Comparison of ENCODE assay signal across 10 mouse cellular contexts in genomic region chr3:136325783-136326182, GRCm38 (mm10). TPM values are rescaled to one million over a fixed set of nuclear protein-coding genes. Genes with fewer than 3 reads are reported as not detected.
DNase-seq lines count a peak whose midpoint lies in the region; ATAC-seq and TF ChIP-seq lines count a peak whose summit lies in the region.
"Had no signal": no experiment of that assay in that cellular context is flagged by ENCODE, and none has a peak within 500 bp of the region (broad histone marks: within the 10 kb centered on the region; RNA-seq: fewer than 3 reads in every experiment).

Bank1 (minus strand) TSS chr3:136326066.

- peak; percentile 42 for DNase-seq in kidney, adult 2 months
- peak; percentile 62 for DNase-seq in layer of hippocampus, adult 9-11 months

- H3K27ac ChIP-seq in kidney, adult 2 months (ENCODE audit: insufficient read depth, low read depth, low read length) = no peak within 1 kb of the TSS
- H3K27ac ChIP-seq in kidney, embryonic 15.5 days = no peak within 1 kb of the TSS
- H3K27ac ChIP-seq in bone marrow macrophage, adult 2 months (ENCODE audit: insufficient read depth, low read depth, low read length) = peak within 1 kb of the TSS; percentile 67
- no peak within 1 kb of the TSS for H3K27ac ChIP-seq in midbrain, embryonic 13.5 days
- no peak within 1 kb of the TSS for H3K27ac ChIP-seq in midbrain, embryonic 15.5 days
- H3K27ac ChIP-seq in forebrain, embryonic 15.5 days (replicated peaks) = no peak within 1 kb of the TSS
- H3K27ac ChIP-seq: embryonic facial prominence, embryonic 15.5 days; left cerebral cortex, adult 2 months had no signal

- no peak for TF ChIP-seq CTCF in kidney, adult 2 months (conservative IDR thresholded peaks at IDR 0.05; ENCODE audit: insufficient read depth, insufficient read length, low read depth, low read length)
- TF ChIP-seq CTCF in bone marrow macrophage, adult 2 months (IDR thresholded peaks at IDR 0.05; ENCODE audit: low read depth, low read length) = no peak; the same call in 1 of the 2 replicates

- H3K9me3 ChIP-seq in kidney, embryonic 15.5 days (replicated peaks) = no peaks in the 10 kb centered on the region
- no peaks in the 10 kb centered on the region for H3K9me3 ChIP-seq in midbrain, embryonic 13.5 days
- no peaks in the 10 kb centered on the region for H3K9me3 ChIP-seq in midbrain, embryonic 15.5 days
- H3K9me3 ChIP-seq in forebrain, embryonic 15.5 days = no peaks in the 10 kb centered on the region
- H3K9me3 ChIP-seq: embryonic facial prominence, embryonic 15.5 days had no signal

- no peak for ATAC-seq in kidney, embryonic 15.5 days (replicated peaks; ENCODE audit: low FRiP score)
- ATAC-seq in megakaryocyte progenitor cell, adult 5-6 weeks (replicated peaks; ENCODE audit: poor library complexity) = peak; percentile 99
- no peak for ATAC-seq in midbrain, embryonic 13.5 days
- ATAC-seq in midbrain, embryonic 15.5 days (replicated peaks) = no peak
- no peak for ATAC-seq in forebrain, embryonic 15.5 days (replicated peaks)

- no peaks in the 10 kb centered on the region; the same call in 1 of the 2 replicates for H3K27me3 ChIP-seq in kidney, adult 2 months (replicated peaks; ENCODE audit: control insufficient read depth, insufficient read depth, low read length)
- no peaks in the 10 kb centered on the region for H3K27me3 ChIP-seq in kidney, embryonic 15.5 days
- H3K27me3 ChIP-seq in midbrain, embryonic 13.5 days = no peaks in the 10 kb centered on the region
- H3K27me3 ChIP-seq in midbrain, embryonic 15.5 days (replicated peaks) = no peaks in the 10 kb centered on the region
- H3K27me3 ChIP-seq in forebrain, embryonic 15.5 days = no peaks in the 10 kb centered on the region
- H3K27me3 ChIP-seq: embryonic facial prominence, embryonic 15.5 days had no signal

- no peak for TF ChIP-seq POLR2A in kidney, adult 2 months (IDR thresholded peaks at IDR 0.05; ENCODE audit: low read depth, low read length)
- no peak for TF ChIP-seq POLR2A in bone marrow macrophage, adult 2 months (IDR thresholded peaks at IDR 0.05; ENCODE audit: borderline replicate concordance, low read depth, low read length)

- H3K4me3 ChIP-seq in kidney, adult 2 months (ENCODE audit: insufficient read depth, low read depth, low read length) = no peak within 1 kb of the TSS
- H3K4me3 ChIP-seq in kidney, embryonic 15.5 days (replicated peaks) = no peak within 1 kb of the TSS
- H3K4me3 ChIP-seq in bone marrow macrophage, adult 2 months (ENCODE audit: insufficient read depth, low read length) = peak within 1 kb of the TSS; percentile 40
- no peak within 1 kb of the TSS for H3K4me3 ChIP-seq in midbrain, embryonic 13.5 days (replicated peaks)
- H3K4me3 ChIP-seq in midbrain, embryonic 15.5 days = no peak within 1 kb of the TSS
- no peak within 1 kb of the TSS for H3K4me3 ChIP-seq in forebrain, embryonic 15.5 days
- H3K4me3 ChIP-seq: embryonic facial prominence, embryonic 15.5 days; left cerebral cortex, adult 2 months had no signal

- WGBS in kidney, adult 2 months = 75% methylated on average over 5 of the region's 5 CpGs
- WGBS in kidney, embryonic 15.5 days = 67% methylated on average over 5 of the region's 5 CpGs
- 87% methylated on average over 5 of the region's 5 CpGs for WGBS in midbrain, embryonic 13.5 days
- 80% methylated on average over 5 of the region's 5 CpGs for WGBS in midbrain, embryonic 15.5 days
- WGBS in forebrain, embryonic 15.5 days = 85% methylated on average over 5 of the region's 5 CpGs

- no peaks in the 10 kb centered on the region for H3K4me1 ChIP-seq in kidney, adult 2 months (ENCODE audit: control insufficient read depth, insufficient read depth, low read length)
- no peaks in the 10 kb centered on the region for H3K4me1 ChIP-seq in kidney, embryonic 15.5 days
- peaks cover 33% of the 10 kb centered on the region for H3K4me1 ChIP-seq in bone marrow macrophage, adult 2 months (ENCODE audit: control insufficient read depth, insufficient read depth, low read length)
- H3K4me1 ChIP-seq in midbrain, embryonic 13.5 days (replicated peaks) = no peaks in the 10 kb centered on the region
- H3K4me1 ChIP-seq in midbrain, embryonic 15.5 days = no peaks in the 10 kb centered on the region
- no peaks in the 10 kb centered on the region for H3K4me1 ChIP-seq in forebrain, embryonic 15.5 days
- H3K4me1 ChIP-seq: embryonic facial prominence, embryonic 15.5 days had no signal

- H3K4me2 ChIP-seq in kidney, embryonic 15.5 days = no peak within 1 kb of the TSS
- H3K4me2 ChIP-seq in midbrain, embryonic 13.5 days (replicated peaks) = no peak within 1 kb of the TSS
- H3K4me2 ChIP-seq in midbrain, embryonic 15.5 days = no peak within 1 kb of the TSS
- no peak within 1 kb of the TSS for H3K4me2 ChIP-seq in forebrain, embryonic 15.5 days (replicated peaks)
- H3K4me2 ChIP-seq: embryonic facial prominence, embryonic 15.5 days had no signal

- no peak within 1 kb of the TSS for H3K9ac ChIP-seq in kidney, embryonic 15.5 days
- H3K9ac ChIP-seq in midbrain, embryonic 13.5 days (replicated peaks) = no peak within 1 kb of the TSS
- no peak within 1 kb of the TSS for H3K9ac ChIP-seq in midbrain, embryonic 15.5 days
- H3K9ac ChIP-seq in forebrain, embryonic 15.5 days (replicated peaks) = no peak within 1 kb of the TSS
- H3K9ac ChIP-seq: embryonic facial prominence, embryonic 15.5 days had no signal

- H3K36me3 ChIP-seq in kidney, adult 2 months (ENCODE audit: control insufficient read depth, insufficient read depth, low read length) = no peaks in the 10 kb centered on the region
- H3K36me3 ChIP-seq in kidney, embryonic 15.5 days = no peaks in the 10 kb centered on the region
- no peaks in the 10 kb centered on the region for H3K36me3 ChIP-seq in midbrain, embryonic 13.5 days
- H3K36me3 ChIP-seq in midbrain, embryonic 15.5 days (replicated peaks) = no peaks in the 10 kb centered on the region
- no peaks in the 10 kb centered on the region for H3K36me3 ChIP-seq in forebrain, embryonic 15.5 days
- H3K36me3 ChIP-seq: embryonic facial prominence, embryonic 15.5 days had no signal

RNA-seq across cellular contexts. Expression of gene Bank1, which starts in this region (rescaled TPM):
- 0.10 and 1.2 TPM in 2 replicates for polyA plus RNA-seq in kidney, adult 2 months (2012; rRNA removed)
- 1.1 and 1.2 TPM in 2 replicates for polyA plus RNA-seq in kidney, embryonic 15.5 days (2015; fragmentation: Nextera tagmentation; extraction: Ambion mirVana)
- polyA plus RNA-seq in bone marrow macrophage, adult 2 months (2012; ENCODE audit: insufficient read depth, insufficient read length, missing spikeins) = 2.8 and 3.8 TPM in 2 replicates
- total RNA-seq in megakaryocyte progenitor cell, adult 5-6 weeks (2015) = 1.7 and 2.6 TPM in 2 replicates
- 1.2 and 1.4 TPM in 2 replicates for total RNA-seq in megakaryocyte progenitor cell, adult 5-6 weeks (2017)
- polyA plus RNA-seq in midbrain, embryonic 13.5 days (2015; fragmentation: Nextera tagmentation; extraction: Ambion mirVana) = 0.23 and 0.39 TPM in 2 replicates
- 0.41 and 0.45 TPM in 2 replicates for polyA plus RNA-seq in midbrain, embryonic 15.5 days (2015; fragmentation: Nextera tagmentation; extraction: Ambion mirVana)
- polyA plus RNA-seq in forebrain, embryonic 15.5 days (2015; fragmentation: Nextera tagmentation; extraction: Ambion mirVana) = 0.13 and 0.31 TPM in 2 replicates
